Mouse (Mus musculus) gastrocnemius, postnatal 14 days (tissue): ENCODE data around the gene Rptn. TPM values are rescaled to one million over a fixed set of nuclear protein-coding genes. Genes with fewer than 3 reads are reported as not detected.

Experiments
- DNase-seq: peaks from one replicate; pipeline ENCODE4 v3.0.0; 2021; ENCODE audit warnings: mixed read lengths
- intact Hi-C: fragments of 180-260 bp; cut with DNase I; formaldehyde crosslinking; loops from one replicate; pipeline ENCODE4 v1.15.1; 2025; ENCODE audit warnings: low total_unique reads
- long read RNA-seq, 2 experiments: library from polyadenylated mRNA; stranded (forward); transcript quantifications; one replicate each; pipeline ENCODE4 v2.0.0; 2021
- total RNA-seq, 2 experiments: library from RNA; stranded (reverse); gene quantifications; 2 replicates each; pipeline ENCODE4 v1.2.3; 2021

The Rptn gene
- not detected for total RNA-seq
- long read RNA-seq, experiment 1 = 0 reads
- long read RNA-seq, experiment 2 = 0 reads

DNA sequence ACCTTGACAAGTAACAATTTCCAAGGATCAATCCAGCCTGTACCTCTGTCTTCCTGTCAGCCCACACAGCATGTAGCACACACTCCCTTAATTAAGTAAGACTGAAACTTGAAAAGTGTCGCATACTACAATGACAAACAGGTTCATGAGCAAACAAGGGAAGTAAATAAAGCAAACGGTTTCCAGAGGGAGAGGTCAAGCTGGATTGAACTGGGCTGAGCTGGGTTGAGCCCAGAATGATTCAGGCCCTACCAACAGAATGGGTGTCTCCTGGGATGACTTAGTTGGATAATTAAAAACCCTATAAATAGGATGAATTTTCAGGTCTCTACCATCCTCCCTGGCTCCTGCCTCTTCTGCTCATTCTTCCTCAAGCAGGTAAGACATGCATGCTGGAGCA is at the start of gene Rptn:
Rptn (plus strand) TSS at position 334 of the 400 bp plus-strand sequence.
- intact Hi-C loops = no loop called here
- no peak for DNase-seq

DNA sequence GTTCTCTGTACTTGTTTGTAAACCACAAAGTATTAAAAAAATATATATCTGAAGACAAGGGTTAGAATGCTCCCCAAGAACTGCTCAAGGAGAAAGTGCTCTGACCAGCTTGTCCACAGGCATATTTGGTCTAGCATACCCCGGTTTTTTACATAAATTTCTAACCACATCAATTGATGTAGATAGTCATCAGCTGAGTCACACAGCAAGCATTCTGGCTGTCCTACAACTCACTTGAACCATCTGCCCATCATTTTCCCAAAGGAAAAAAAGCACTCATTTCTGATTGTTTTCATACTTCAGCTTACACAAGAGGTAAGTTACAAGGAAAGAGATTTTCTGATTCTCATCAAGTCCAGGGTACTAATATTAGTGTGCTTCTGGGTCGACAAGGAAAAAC is 46.6 kb upstream of the Rptn start:
- no peak for DNase-seq
- intact Hi-C loops = no loop called here

DNA sequence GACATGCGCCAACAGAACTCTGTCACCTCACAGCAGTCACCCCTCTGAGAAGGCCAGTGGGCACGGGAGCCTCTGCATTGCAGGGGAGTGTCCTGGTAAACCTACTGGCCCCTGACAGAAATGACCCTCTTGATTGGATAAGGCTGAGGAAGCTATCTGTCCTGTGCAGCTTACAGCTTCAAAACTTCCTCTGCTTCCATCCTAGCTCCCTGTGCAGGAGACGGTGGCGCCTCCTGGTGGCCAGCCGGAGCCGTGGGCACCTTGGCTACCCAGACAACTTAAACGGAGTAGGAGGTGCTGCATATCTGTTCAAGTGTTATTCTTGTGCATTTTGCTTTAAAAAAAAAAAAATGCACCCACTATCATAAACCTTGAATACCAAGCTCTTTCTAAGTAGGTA is 33.5 kb upstream of the Rptn start:
- intact Hi-C loops = loop anchor here (5.0 kb wide), 1 partner anchor 47 kb away; no protein-coding TSS in a partner anchor
- DNase-seq = peak; percentile 52

DNA sequence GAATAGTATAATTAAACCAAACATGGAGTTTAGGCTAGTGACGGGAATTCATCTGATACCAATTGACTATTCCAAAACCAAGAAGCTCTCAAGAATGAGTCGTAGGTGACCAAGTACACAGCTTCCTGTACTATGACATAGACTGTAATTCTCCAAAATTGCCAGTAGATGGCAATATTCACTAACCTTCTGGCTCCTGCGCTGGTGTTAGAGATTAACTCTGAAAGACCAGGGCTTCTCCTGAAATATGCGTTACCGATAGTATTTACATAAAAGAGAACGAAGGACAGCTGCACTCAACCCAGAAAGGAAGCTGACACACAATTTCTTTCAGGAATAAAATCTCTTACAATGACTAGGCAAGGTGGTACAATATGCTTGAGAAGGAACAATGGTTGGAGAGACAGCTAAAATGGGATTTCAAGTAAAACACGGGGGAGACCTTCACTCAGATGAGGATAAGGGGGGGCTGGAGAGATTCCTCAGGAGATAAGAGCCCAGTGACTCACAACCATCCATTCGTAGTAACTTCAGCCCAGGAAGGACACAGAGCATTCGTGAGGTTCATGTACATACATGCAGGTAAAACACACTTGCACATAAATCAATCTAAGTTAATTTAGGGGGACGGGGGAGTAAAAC is 31.4 kb upstream of the Rptn start:
- intact Hi-C loops = loop anchor here (2.0 to 5.0 kb wide), 2 partner anchors 45 to 131 kb away; no protein-coding TSS in a partner anchor
- DNase-seq = no peak

DNA sequence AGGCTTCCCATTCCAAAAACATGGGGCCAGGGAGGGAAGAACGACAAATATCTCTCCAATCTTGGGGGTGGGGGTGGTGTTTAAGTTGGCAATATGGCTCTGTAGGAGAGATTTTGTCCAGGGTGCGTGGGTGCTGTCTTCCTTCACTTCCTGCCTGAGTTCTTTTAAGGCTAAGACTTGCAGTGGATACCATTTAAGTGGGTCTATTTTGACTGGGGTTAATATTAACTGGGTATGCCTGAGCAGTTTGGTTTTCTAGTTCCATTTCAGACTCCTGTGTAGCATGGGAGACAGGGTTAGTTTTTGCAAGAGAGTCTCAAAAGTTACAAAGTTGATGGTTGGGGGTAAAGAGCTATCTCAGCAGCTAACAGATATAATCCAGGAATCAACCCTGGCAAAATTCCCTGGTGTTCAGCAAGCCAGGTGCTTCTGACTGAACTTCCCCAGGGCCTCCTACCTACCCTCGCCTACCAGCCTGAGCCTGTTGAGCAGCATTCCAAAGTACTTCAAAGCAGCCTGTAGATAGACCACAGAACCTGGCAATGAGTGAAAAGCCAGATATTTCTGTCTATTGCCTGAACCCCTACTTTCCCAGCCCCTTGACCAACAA is 26.4 kb upstream of the Rptn start:
- DNase-seq = no peak
- intact Hi-C loops = no loop called here

DNA sequence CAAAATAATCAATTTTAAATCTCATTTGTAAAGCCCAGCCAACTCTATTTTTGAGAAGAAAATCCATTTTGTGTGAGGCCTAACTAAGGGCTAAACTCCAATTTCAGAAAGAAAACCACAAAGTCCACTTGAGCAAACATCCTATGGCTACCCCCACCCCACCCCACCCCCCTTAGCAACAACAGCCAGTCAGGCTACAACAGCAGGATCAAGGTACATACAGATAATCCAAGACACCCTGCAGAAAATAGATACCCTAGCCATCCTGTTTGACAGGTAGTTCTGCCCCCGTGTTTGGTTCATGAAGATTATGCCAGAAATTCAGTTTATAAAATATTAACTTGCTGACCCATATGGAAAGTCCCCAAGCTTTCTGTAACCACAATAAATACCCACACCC is 25.3 kb upstream of the Rptn start:
- intact Hi-C loops = no loop called here
- no peak for DNase-seq

DNA sequence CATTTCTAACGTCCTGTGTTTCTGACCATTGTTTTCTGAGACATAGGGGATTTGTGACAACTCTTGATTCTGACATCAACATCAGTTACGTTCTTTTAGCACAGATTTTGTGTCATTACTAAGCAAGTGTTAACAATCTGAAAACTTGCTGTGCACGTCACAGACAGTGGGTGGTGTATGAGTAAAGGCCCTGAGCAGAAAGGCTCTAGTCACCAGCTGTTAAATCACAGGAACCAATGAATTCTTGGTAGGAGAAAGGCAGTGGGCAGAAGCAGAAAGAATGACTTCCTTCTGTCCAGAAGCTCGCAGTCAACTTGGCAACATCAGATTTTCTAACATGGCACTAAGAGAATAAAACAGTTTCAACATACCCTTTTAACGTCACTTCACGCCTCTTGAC is 20.1 kb upstream of the Rptn start:
- intact Hi-C loops = no loop called here
- DNase-seq = no peak

DNA sequence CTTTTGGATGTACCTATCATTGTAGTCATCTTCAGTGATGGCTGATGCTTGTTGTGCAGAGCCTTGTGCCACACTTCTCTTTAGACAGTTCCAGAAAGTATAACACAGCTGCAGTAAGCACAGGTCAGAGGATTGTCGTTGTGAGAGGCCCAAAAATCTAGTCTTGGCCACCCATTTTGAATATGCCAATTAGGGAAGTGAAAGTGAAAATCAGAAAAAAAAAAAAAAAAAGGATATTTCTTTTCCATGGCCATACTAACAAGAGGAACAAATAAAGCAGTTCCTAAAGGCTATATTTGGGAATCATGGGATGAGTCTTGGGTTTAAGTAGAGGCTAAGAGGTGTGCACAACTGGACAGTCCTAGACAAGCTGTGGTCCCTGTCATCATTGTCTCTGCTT is 18.3 kb upstream of the Rptn start:
- DNase-seq = no peak
- intact Hi-C loops = no loop called here

DNA sequence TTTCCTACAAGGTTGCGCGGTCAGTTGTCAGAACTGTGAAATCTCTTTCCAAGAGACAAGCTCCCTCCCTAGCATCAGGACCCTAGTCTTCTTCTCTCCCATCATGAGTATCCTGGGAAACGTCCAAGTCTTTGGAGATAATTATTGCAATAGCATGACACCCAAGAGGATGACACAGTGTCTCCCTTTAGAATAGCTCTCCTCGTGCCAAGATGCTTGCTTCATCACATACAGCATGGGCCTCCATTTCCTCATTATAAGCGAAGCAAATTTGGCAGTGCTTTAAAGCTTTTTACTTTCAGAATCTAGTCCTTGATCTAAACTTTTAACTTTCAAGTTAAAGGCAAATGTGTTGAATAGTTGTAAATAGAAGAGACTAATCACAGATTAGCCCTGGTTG is 17.9 kb upstream of the Rptn start:
- intact Hi-C loops = no loop called here
- no peak for DNase-seq

DNA sequence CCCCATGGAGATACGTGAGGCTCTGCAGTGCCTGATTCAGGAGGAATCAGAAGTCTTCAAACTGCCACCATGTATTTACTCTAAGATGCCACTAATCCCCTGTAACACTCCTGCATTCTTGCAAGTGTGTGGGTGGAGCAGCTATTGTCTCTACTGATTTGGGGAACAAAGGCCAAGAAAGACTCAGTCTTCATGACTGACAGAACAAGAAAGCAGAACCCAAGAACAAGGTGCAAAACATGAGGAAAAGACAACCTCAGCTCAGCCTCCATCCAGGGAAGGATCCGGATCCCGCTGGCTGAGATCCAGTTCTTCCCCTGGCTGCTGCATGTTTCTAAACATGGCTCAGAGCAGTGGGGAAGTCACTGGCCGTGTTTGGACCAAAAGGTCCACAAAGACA is 15.4 kb upstream of the Rptn start:
- no peak for DNase-seq
- intact Hi-C loops = no loop called here

DNA sequence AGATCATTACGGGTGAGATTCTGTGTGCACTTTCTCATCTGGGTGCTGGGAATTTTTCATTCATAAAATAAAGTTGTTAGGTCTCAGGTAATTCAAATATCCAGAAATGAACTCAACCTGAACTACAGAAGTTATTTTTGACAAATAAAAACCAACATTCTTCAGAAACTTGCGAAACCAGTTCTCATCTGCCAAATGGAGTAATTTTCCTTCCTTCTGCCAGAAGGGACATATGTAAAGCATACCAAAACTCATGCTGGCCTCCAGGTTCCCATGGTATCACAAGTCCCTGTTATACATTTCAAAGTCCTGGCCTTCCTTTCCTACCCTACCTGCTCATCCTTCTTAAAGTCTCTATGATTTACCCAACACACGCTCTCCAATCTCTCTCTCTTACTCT is 10.4 kb downstream of the Rptn start:
- no peak for DNase-seq
- intact Hi-C loops = no loop called here

DNA sequence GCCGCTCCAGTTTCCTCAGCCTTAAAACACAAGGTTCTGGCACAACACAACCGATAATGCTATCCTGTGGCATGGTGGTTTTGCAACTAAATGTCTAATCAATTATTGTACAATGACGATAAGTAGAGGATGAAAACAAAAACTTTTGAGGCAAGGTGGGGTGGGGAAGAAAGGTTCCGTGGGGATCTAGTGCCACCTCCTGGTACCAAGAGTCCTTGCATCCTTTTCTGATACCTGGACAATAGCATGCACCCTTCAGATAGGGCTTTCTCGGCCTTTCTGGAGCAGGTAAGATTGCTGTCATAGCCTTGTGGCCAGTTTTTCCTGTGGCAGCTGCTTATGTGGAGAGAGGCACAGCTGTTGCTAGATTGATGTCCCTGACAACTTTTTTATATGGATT is 13.5 kb downstream of the Rptn start:
- intact Hi-C loops = loop anchor here (5.0 kb wide), 1 partner anchor 45 kb away; no protein-coding TSS in a partner anchor
- no peak for DNase-seq

DNA sequence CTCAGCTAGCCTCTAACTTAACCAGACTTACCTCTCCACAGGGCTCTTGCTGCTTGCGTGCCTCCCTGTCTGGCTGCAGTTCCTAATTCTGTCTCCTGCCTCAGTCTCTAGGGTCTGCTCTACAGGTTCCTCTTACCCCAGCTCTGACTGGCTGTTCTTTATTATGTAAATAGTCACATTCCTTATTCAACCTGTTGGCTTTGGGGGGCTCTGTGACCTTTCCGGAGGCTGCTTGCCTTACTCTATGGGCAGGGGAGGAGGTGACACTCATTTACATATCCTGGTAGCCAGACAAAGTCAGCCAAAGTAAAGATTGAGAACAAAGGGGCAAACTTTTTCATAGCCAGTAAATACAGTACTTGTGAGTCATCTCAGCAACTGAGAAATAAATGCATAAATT is 18.4 kb downstream of the Rptn start:
- no peak for DNase-seq
- intact Hi-C loops = no loop called here

DNA sequence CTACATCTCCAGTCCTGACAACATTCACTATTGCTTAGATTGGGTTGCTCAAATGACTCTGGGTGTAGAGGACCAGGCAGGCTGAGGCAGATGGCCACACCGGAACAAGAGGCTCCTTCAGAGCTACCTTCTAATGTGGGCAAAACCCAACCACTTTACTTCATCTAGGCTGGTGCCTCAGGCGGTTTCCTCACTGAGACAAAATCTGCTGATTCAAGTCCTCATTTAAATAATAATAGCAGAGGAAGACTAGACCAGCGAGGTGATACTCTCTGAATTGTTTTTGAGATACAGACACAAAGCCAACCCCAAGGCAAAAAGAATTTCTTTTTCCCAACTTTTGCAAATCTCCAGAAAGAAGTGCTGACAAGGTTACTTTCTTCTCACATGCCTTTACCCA is 38.2 kb downstream of the Rptn start:
- intact Hi-C loops = no loop called here

DNA sequence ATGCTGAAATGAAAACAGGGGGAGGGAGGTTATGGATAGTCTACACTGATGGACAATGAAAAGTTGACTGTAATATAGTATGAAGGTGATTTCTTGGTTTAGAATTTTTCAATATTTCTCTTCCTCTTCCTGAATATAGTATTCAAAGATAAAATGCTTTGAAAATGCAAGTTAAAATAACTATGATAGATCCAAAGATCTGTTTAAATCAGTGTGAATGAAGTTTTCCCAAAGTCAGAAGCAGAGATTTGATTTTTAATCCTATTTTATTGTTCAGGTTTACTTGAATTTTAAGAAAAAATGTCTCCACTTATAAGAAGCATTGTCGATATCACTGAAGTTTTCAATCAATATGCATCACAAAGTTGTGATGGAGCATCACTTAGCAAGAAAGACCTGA is 48.5 kb downstream of the Rptn start, which contains the start of gene Tchh:
Tchh (plus strand) TSS at position 301 of the 400 bp plus-strand sequence.
- intact Hi-C loops = no loop called here

More for the DNA sequence above, 38.2 kb downstream of the Rptn start:
- DNase-seq = no peak

DNA sequence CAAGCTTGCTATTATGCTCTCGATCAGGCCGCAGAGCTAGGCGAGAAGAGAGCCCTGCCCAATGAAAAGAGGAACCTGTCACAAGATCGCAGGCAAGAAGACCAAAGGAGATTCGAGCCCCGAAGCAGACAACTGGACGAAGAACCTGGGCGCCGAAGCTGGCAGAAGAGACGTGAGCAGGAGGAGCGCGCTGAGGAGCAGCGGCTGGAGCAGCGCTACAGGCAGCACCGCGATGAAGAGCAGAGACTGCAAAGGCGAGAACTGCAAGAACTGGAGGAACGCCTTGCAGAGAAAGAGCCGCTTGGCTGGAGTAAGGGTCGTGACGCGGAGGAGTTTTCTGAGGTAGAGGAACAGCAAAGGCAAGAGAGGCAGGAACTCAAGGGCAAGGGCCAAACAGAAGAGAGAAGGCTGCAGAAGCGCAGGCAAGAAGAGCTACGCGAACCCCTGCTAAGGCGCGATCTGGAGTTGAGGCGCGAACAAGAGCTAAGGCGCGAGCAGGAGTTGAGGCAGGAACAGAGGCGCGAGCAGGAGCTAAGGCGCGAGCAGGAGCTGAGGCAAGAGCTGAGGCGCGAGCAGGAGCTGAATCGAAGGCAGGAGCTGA is 50.1 kb downstream of the Rptn start:
- intact Hi-C loops = no loop called here

More for the DNA sequence above, 48.5 kb downstream of the Rptn start, which contains the start of gene Tchh:
- no peak for DNase-seq

DNA sequence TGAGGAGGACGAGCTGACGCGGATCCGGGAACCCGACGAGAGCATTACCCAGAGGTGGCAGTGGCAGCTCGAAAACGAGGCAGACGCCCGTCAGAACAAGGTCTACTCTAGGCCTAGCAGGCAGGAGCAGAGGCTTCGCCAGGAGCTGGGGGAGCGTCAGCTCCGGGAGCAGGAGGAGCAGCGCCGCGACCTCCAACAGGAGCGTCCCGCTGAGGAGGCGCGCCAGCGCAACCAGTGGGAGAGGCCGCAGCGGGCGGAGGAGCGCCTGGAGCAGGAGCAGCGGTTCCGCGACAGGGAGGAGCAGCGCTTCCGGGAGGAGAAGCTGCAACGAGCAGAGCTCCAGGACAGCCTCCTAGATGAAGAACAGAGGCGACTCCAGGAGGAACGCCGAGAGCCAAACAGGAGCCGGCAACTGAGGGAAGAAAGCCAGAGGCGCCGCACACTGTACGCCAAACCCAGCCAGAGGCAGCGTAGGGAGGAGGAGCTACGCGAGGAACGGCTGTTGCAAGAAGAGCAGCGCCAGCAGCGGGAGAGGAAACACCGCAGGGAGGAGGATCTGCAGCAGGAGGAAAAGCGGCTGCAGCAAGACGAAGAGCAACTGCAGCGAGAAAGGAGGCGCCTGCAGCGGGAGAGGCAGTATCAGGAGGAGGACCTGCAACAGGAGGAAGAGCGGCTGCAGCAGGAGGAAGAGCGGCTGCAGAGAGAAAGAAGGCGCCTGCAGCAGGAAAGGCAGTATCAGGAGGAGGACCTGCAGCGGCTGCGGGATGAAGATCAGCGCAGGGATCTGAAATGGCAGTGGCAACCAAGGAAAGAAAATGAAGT is 51.1 kb downstream of the Rptn start:
- DNase-seq = peak; percentile 52
- intact Hi-C loops = no loop called here

More for the DNA sequence above, 50.1 kb downstream of the Rptn start:
- no peak for DNase-seq

DNA sequence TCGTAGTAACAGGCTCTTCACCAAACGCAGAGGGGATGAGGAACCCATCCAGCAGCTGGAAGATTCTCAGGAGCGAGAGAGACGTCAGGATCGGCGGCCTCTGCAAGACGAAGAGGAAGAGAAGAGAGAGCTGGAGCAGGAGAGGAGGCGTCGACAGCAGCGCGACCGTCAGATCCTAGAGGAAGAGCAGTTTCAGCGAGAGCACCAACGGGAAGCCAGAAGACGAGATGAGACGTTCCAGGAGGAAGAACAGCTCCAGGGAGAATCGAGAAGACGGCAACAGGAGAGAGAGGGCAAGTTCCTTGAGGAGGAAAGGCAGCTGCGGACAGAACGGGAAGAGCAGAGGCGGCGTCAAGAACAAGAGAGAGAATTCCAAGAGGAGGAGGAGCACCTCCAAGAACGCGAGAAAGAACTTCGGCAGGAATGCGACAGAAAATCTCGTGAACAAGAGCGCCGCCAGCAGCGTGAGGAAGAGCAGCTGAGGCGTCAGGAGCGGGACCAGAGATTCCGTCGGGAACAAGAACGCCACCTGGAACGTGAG is 51.7 kb downstream of the Rptn start:
- DNase-seq = no peak
- intact Hi-C loops = no loop called here

DNA sequence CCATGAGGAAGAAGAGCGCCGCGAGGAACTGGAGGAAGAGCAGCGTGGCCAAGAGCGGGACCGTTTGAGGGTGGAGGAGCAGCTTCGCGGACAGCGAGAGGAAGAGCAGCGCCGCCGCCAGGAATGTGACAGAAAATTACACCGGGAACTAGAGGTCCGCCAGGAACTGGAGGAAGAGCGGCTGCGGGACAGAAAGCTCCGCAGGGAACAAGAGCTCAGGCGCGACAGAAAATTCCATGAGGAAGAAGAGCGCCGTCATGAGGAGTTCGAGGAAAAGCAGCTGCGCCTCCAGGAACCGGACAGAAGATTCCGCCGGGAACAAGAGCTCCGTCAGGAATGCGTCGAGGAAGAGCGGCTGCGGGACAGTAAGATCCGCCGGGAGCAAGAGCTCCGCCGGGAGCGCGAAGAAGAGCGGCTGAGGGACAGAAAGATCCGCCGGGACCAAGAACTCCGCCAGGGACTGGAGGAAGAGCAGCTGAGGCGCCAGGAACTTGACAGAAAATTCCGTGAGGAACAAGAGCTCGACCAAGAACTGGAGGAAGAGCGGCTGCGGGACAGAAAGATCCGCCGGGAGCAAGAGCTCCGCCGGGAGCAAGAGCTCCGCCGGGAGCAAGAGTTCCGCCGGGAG is 52.7 kb downstream of the Rptn start:
- intact Hi-C loops = no loop called here
- DNase-seq = no peak
